Mouse (Mus musculus) lung, adult 18-20 months (tissue): ENCODE data around the gene Gls2.
"Not testable (repeated sequence)": the region's sequence is repeated elsewhere in the genome, so short reads cannot be mapped to it uniquely, and the experiment has no call there.

ENCODE experiments used
- DNase-seq, 2 experiments: peaks; one replicate each; pipeline ENCODE4 v3.0.0; 2022; ENCODE audit warnings: mixed read lengths in 2 of 2

Gene Gls2

GRCm38 (mm10) chr10:128194551-128195461 lies 549 bp downstream of the Gls2 start:
- no peak for DNase-seq

- DNase-seq: no peak
Observed at GRCm38 (mm10) chr10:128201856-128202255, 7.6 kb downstream of the Gls2 start.

GRCm38 (mm10) chr10:128204941-128205340 lies 10.7 kb downstream of the Gls2 start:
- no peak for DNase-seq

GRCm38 (mm10) chr10:128208326-128208725 lies 14.1 kb downstream of the Gls2 start:
- DNase-seq: no peak

DNA sequence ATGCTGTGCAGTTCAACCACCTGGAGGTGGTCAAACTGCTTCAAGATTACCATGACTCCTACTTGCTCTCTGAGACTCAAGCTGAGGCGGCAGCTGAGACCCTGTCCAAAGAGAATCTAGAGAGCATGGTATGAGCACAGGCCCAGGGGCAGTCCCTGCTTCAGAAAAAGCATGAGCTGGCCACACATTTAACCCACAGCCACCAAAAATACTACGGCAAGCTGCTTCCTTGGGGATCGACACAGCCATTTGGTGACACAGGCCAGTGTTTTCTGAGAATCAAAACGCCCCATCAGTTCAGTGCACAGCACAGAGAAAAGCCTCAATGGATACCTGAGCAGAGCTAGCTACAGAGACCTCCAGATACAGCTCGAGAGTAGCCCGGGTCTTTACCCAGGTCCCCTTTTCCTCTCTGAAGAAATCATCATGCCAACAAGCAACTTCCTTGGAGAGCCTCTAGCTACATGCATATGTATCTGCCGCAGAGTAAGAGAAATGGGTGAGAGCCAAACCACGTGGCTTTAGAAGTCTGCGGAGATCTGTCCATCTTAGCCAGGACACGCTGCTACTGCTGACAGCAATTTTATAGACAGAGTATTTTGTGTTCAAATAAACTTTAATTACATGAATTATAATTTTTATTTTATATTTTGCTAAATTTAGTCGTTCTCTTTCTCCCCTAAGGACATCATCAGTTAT lies 15.2 kb downstream of the Gls2 start:
- DNase-seq: no peak

DNA sequence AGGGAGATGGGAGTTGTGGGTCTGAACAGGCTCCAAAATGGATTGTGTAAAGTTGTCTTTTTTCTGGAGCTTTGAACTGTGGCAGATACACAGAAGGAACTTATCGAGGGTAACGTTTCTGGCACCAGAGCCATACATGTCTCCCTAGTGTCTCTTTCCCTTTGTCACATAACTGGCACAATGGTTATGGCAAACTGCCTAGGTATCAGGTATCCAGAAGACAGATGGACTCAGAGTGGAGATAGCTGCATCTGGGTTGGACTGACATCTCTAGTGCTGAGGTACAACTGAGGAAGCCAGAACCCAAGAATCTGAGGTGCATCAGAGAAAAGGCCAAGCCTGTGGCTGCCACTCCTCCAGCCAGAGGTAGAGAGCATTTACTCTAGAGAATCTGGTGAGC lies 15.9 kb downstream of the Gls2 start:
- no peak for DNase-seq

- no peak for DNase-seq
Observed at GRCm38 (mm10) chr10:128210954-128211353, 16.7 kb downstream of the Gls2 start.

DNA sequence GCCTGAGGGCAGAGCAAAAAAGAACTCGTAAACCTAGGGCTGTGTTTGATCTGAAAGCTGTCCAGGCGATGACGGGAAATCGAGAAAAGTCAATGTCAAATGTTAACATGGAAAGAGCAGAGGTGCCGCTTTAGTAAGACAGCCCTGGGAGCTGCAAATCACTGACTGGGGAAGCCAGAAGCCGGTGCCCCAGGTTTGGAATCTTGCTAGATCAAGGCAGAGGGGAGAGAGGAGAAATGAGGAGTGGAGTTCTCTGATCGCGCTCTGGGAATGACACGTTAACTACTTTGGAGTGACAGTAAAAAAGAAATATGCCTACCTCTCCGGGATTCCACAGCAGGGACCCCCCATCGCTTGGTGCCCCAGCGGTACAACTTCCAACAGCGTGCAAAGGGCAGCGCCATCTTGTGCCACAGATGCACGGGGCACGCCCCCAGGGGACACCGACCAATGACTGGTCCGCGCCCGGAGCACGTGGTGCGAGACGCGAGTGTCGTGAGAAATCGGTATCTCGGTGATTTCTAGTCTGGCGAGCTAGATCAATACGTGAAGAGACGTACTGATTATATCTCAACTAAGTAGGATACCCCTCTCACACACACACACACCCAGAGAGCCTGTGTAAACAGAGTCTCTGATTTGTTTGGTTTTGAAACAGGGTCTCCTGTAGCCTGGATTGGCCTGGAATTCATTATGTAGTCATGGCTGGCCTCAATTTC lies 17.3 kb downstream of the Gls2 start, which contains the start of gene Spryd4:
Gene Spryd4, minus strand, starts transcription at position 418 of the 719 bp plus-strand sequence.
- peak; percentile 90 to 93 for DNase-seq

- no peak for DNase-seq
Observed at GRCm38 (mm10) chr10:128212148-128212547, 17.9 kb downstream of the Gls2 start.

GRCm38 (mm10) chr10:128212871-128213323 lies 18.6 kb downstream of the Gls2 start:
- DNase-seq: peak; percentile 70 to 78

GRCm38 (mm10) chr10:128214112-128214511 lies 19.9 kb downstream of the Gls2 start:
- DNase-seq: not testable (repeated sequence)

DNA sequence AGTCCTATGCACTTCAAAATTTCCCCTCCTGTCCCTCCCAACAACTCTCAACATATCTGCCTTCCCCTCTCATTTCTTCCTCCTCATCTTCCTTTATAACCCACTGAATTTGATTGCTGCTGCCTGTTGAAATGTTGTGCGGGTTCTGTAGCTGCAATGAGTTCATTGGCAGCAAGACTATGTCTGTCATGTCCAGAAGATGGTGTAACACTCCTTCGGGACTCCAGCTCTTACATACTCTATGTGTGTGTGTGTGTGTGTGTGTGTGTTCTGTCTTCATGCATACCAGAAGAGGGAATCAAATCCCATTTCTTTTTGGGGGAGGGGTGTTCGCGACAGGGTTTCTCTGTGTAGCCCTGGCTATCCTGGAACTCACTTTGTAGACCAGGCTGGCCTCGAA lies 20.7 kb downstream of the Gls2 start:
- DNase-seq: no peak

DNA sequence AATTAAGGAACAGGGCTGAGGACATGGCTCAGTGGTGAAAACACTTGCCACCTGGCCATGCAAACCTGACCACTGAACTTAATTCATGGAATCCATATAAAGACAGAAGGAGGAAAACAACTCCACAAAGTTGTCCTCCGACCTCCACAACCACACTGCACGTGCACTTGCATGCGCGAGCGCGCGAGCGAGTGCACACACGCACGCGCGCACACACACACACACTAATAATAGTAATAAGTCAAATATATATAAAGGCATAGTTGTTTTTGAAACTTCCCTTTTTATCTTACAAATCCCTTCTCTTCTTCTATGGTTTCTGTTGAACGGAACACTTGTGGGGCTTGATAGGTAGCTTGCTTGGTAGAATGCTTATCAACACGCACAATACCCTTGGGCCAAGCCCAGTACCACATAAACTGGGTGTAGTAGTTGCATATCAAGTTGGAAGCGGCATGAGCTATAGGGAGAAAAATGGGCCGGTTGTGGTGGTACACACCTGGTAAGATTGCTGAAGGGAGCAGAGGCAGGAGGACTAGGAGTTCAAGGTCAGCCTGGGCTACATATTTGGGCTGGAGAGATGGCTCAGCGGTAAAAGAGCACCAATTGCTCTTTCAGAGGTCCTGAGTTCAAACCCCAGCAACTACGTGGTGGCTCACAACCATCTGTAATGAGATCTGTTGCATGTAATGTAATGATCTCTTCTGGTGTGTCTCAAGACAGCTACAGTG lies 24.3 kb downstream of the Gls2 start:
- DNase-seq: no peak

DNA sequence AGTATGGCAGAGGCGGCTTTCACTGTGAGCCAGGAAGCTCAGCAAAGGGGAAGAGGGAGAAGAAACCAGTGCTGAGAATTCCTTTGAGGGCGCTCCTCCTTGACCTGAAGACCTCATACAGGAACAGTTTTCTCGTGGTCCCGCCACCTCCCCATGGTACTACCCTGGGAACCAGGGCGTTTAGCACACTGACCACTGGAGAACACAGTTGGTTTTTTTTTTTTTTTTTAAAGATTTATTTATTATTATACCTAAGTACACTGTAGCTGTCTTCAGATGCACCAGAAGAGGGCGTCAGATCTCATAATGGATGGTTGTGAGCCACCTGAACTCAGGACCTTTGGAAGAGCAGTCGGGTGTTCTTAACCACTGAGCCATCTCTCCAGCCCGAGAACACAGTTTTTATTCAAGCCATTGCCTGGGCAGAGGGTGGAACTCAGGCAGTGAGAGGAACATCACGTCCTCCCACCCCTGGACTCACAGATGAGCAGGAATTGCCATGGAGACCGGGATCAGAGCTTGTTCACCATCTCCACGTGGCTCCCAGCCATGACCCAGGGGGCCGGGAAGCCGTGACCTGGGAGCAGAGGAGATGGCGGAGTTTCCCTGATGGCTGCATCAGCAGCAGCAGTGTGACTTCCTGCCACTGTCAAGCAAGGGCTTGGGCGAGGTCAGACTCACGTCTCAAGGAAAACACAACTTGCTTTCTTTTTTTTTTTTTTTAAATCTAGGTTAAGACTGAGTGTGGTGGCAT lies 27.5 kb downstream of the Gls2 start:
- DNase-seq: no peak

DNA sequence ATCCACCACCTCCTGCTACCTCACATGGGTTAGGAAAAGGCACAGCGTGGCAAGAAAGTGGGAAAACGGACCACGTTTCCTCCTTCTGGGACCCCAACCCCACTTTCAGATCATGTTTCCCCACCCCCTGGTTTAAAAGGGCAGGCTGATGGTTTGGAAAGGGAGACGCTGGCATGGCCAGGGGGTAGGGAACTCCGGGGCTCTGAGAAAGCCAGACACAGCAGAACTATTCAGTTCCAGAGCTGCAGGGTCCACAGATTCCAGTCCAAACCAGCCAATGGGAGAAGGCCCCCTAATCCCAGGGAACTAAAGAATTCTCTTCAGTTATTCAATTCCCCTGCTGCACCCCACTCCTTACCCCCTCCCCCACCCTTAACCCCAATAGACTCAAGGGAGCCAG lies 30.8 kb downstream of the Gls2 start:
- no peak for DNase-seq

- DNase-seq: no peak
Observed at GRCm38 (mm10) chr10:128225538-128225937, 31.3 kb downstream of the Gls2 start, which contains the start of gene Mip. Mip (plus strand) TSS chr10:128225838.

DNA sequence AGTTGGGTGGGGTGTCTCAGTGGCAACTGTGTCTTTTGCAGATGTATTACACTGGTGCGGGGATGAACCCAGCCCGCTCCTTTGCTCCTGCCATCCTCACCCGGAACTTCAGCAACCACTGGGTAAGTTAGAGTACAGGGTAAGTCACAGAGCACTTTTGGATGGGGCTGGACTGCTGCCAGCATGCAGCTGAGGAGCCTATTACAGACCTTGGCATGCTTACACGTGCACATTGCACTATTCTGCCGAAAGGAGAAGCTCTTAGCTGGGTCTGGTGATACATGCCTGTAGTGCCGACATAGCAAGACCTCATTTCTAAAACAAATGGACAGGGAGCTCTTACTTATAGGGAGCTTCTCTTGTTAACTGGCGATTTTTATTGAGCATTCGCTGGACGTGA lies 33.3 kb downstream of the Gls2 start:
- no peak for DNase-seq

GRCm38 (mm10) chr10:128228009-128228408 lies 33.8 kb downstream of the Gls2 start:
- DNase-seq: no peak

DNA sequence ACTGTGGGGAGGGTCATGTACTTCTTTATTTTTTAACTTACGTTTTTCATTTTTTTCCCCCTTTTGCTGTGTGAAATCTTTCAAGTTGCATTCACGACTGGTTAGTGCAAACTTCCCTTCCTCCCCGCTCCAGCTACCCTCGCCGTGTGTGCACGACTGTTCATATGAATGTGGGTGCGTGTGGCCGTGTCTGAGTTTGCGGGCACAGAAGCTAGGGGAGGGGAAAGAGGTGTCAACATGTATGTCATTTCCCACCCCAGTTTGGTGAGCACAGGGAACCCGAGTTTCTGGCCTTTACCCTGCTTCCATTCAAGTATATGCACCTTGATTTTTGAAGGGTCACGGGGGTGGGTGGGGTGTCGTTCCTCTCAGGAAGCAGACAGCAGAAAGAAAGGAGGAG lies 36.3 kb downstream of the Gls2 start:
- DNase-seq: no peak

DNA sequence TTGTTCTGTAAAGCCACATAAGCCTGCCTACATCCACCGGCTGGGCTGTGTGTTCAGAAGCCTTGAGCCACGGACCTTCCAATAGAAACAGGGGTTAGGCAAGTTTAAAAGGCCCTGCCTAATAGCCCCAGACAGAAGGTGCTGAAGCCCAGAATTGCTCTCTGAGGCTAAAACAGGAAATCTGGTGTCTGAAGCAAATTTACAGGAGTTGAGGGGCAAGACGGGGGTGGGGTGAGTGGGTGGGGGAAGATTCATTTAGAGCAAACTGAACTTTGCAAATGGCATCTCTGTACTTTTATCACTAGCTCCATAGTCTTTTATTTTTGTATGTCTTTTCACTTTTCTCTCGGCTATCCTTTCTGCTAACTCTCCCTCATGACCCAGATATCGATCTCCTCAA lies 36.9 kb downstream of the Gls2 start:
- no peak for DNase-seq

DNA sequence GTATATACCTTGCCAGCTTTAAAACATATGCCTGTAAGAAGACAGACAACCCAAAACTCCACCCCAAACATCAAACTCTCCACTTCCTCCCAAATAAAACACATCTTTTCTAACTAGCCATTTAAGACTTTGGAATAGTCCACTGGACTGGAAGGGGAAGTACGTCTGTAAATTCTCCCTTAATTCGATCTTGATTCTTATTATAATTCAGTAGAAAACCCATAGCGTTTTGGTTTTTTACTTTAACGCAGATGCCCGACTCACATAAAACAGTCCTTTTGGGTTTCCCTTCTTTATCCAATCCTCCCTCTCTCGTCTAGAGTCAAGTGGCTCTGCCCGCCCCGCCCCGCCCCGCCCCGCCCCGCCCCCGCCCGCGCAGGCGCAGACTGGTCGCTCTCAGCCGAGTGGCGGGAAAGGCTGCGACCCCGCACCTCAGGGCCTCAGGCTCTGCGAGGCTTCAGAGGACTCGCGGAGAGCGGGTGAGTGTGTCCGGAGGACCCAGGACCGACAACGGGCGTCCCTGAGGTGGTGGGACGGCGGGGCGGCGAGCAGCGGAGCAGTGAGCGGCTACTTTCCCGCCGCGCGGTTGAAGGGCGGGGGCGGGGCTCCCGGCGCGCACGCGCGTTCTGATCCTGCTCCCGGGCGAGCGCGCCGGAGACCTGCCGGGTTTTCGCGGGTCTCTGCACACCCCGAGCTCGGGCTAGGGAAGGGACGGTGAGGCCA lies 37.6 kb downstream of the Gls2 start, which contains the start of gene Timeless:
Gene Timeless, plus strand, starts transcription at position 369 of the 723 bp plus-strand sequence.
- DNase-seq: peak; percentile 82 to 87
